Mouse (Mus musculus) spleen, adult 2 months (tissue): ENCODE measurements around the gene A130010J15Rik.

Experiments
- CTCF ChIP-seq: fragments of 200-500 bp; IDR thresholded peaks from 2 replicates; pipeline ENCODE4 v1.5.1; 2011; ENCODE audit warnings: mild to moderate bottlenecking, inconsistent platforms; ENCODE audit not compliant: insufficient read depth, insufficient read length, insufficient replicate concordance; ENCODE audit errors: extremely low read depth
- POLR2A ChIP-seq: fragments of 200-500 bp; IDR thresholded peaks from 2 replicates; pipeline ENCODE4 v1.6.1; 2011; ENCODE audit warnings: low read depth, low read length, inconsistent platforms

- no peak for TF ChIP-seq CTCF
- TF ChIP-seq POLR2A: no peak
Measured at GRCm38 (mm10) chr1:193151134-193151533, 16.7 kb upstream of the A130010J15Rik start.
